Mouse (Mus musculus) testis, postnatal 10 days (tissue): ENCODE results near the gene Leng1.
"Not testable (repeated sequence)": the region's sequence is repeated elsewhere in the genome, so short reads cannot be mapped to it uniquely, and the experiment has no call there.

Experiments used
- DNase-seq: peaks from one replicate; pipeline ENCODE4 v3.0.0; 2021; ENCODE audit warnings: low spot score

Leng1 gene

DNA sequence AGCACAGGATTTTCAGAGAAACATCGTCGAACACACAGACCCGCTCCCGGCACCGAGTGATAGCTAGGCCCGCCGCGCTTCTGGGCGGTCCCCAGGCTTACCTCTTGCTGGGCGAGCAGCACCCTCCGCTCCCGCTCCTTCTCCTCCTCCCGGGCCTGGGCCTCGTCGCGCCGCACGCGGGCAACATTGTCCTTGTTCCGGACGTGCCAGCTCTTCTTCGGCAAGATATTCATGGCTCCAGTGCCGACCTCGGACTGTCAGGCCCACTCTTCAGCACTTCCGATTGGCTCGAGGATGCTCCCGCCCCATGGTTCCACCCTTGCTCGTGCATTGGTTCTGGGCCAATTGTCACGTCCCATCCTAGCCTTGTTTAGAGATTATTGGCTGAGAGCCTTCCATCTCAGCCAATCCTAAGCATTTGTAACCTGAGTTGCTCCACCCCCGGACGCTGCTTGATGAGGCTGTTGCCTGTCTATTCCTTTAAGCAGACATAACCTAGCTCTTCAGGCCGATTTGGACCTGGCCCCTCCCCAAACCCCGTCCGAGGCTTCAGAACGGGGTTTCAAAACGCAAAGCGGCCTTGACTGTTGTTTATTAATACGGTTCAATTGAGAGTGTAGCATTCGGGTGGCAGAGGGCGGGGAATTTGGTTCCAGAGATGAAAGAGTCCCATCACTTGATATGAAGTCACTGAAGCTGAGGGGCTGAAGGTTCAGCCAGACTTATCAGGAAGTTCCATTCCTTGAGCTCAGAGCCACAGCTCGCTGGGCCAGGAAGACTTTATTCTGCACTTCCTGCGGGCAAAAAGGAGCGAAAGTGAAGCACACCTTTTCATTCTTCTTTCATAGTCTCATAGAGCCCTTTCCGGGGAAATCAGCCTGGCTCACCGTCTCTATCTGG lies at the start of gene Leng1:
Gene Leng1 (minus strand): TSS at position 626 of the 900 bp plus-strand sequence.
- peak; percentile 94 for DNase-seq

DNA sequence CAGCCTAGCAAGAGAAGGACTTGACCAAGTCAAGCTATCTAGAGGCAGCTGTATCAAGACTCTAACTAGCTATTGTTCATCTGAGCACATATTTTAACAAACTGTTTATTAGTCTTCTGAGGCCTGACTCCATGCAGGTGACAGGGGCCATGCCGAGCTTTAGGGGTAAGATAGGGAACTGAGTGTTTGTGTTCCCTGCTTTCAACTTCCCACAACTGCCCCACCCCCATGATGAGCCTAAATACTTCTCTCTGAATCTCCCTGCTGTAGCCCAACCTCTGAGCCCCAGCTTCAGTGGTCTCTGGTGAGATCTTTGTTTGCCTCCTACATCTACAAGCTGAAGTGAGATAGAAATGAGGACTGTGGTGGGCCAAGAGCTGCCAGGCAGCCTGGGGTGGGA lies 49.6 kb upstream of the Leng1 start:
- no peak for DNase-seq

DNA sequence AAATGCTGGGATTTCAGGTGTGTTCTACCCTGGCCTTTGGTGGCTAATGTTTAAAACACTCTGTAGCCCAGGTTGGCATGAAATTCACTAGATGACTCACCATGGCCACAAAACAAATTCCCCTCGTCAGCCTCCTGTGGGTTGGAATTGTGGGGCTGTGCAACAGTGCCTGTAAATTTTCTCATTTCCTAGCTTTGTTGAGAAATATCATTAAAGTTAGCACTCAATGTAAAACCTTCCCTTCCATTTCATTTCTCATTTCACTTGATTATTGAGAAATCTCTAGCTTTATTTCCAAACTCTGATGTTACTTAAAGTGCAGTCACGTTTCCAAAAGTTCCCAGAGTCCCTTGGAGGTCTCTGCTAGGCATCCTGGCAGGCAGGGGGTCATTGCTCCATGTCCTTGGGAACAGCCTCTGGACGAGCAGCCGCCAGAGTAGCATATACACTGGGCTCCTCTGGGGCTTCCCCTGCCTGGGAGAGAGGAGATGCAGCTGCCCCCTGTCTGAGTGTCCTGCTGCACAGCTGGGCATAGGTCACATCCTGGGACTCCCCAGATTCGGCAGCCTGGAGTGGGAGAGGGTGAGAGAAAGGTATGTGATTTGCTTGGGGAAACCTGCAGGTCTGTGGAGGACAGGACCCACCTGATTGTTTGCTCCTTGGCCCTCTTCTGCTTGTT lies 46.8 kb upstream of the Leng1 start:
- DNase-seq, result no peak

DNA sequence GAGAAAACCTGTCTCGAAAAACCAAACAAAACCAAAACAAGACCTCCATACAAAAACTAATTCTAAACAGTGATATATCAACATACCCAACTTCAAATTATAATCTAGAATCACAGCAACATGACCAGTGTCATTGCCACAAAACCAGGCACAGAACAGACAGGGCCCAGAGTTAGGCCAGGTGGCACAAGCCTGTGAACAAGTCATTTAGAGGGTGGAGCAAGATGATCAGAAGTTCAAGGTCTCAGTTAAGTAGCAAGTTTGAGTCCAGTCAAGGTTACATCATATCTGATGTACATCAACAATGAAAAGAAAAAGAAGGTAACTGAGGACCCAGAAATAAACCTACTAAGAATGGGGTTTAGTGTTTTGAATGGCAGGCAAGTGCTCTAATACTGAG lies 43.4 kb upstream of the Leng1 start:
- no peak for DNase-seq

DNA sequence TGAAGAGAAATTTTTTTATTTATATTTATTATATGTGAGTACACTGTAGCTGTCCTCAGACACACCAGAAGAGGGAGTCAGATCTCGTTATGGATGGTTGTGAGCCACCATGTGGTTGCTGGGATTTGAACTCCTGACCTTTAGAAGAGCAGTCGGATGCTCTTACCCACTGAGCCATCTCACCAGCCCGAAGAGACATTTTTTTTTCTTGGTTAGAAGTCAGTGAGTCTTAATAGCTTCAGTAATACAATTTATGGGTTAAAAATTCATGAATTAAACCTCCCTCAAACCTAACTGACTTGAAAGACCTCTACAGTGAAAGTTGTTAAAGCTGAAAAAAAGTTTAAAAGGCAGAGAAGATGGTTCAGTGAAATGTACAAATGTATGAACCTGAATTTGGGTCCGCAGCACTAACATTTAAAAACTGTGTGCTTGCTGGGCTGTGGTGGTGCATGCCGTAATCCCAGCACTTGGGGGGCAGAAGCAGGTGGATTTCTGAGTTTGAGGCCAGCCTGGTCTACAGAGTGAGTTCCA lies 42.9 kb upstream of the Leng1 start:
- not testable (repeated sequence) for DNase-seq

DNA sequence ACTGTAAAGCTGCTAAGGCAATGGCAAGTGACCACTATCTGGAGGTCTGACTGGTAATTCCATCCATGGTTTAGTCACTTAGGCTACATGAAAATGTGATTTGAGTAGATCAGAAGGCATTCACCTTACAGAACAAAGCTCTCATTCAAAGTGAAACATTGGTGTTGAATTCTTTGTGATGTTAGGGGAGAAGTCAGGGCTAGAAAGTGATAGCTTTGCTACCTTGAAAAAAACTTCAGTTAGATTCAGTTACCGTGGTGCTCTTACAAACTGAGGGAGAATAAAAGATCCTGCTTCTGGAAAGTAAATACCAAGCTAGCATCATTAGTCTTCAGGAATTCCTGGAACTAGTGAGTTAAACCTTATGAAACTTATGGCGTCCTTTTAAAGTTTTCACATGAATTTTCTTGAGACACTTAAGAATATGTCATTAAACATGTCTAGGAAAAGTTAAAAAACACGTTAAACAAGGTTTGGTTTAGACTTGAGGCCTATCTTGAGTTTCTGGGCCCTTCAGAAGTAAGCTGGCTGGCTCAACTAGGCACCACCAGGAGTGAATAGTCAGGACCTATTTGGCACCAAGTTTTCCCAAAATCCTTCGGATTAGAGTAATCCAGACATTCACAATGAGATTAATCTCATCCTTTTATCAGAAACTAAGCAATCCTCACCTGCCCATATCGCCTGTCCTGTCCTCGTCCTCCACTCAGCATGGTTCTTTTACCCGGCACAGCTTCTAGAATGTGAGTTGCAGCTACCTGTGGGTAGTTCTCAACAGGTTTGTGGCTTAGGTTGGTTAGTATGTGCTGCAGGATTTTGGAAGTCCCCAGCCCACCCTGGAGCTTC lies 42.2 kb upstream of the Leng1 start:
- no peak for DNase-seq

DNA sequence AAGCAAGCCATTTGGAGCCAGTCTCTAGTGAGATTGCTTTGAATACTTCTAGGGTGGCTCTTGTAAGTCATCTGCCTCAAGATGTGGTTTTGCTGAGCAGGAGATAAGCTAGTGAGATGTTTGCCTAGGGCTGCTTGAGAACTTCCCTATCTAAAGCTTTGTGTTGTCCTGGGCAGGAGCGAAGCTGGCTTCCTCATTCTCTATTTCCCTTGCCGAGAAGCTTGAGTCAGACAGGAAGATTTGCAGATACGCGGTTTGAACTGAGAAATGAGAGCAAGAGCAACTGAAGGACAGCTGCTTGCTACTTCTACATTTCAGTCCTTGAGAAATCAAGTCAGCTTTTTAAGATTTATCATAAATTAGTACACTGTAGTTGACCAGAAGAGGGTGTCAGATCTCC lies 41.4 kb upstream of the Leng1 start:
- no peak for DNase-seq

DNA sequence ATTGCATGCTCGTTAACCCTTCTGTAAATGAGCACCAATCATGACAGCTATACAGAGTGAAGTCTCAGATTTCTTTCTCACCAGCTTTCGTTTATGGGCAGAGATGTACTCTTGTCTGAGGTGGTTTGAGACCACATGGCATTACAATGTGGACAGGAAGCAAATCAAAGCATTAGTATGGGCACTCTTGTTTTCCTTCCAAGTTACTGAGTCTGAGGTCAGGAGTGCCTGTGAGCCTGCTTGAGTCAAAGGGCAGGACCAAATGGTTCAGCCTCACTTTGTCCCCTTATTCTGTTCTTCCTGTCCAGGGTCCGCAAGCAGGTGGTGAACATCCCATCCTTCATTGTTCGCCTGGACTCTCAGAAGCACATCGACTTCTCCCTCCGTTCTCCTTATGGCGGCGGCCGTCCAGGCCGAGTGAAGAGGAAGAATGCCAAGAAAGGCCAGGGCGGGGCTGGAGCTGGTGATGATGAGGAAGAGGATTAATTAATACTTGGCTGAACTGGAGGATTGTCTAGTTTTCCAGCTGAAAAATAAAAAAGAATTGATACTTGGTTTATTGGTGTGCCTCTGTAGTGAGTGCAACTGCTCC lies 40.8 kb upstream of the Leng1 start:
- no peak for DNase-seq

DNA sequence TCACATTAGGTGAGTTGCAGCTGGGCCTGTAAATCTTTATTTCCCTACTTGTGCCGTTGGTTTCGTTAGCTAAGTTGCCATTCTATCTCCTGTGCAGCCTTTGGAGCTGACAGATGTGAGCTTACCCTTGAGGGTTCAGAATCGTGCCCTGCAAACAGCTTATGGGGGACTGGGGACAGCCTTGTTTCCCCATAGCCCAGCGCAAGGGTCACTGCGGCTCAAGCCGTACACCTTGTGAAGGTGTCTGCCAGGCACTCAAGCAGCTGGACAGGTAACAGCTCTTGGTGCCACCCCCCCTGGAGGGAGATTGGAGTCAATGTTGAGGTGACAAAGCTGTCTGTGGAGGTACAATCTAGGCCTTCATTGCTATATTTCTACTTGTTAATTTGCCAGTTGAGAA lies 40.3 kb upstream of the Leng1 start:
- no peak for DNase-seq

DNA sequence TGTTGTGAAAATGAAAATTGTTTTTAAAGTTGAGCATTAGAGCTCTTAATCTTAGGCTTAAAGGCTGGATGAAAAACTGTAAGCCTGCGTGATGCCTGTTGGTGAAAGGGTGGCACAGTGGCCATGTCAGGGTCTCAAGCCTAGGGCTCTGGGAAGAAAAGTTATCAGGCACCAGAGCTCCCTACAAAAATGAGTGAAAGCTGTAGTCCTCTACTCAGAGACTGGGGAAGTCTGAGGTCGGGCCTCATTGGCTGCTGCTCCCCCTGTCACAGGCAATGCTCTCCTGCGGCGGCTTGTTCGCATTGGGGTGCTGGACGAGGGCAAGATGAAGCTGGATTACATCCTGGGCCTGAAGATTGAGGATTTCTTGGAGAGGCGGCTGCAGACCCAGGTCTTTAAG lies 39.8 kb upstream of the Leng1 start:
- DNase-seq, result not testable (repeated sequence)

DNA sequence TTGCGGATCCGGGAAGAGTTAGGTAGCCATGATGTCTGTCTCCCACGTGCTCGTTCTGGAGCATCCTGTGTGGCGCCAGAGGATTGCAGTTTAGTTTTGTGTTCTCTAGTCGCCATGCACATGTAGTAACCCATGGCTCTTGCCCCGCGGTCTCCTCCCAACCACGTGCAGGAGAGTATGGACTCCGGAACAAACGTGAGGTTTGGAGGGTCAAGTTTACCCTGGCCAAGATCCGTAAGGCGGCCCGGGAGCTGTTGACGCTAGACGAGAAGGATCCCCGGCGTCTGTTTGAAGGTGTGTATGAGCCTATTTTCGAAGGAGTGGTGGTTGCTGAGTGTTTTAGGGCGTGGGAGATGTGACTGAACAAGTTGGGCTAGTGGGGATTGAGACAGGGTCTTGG lies 38.8 kb upstream of the Leng1 start:
- no peak for DNase-seq

DNA sequence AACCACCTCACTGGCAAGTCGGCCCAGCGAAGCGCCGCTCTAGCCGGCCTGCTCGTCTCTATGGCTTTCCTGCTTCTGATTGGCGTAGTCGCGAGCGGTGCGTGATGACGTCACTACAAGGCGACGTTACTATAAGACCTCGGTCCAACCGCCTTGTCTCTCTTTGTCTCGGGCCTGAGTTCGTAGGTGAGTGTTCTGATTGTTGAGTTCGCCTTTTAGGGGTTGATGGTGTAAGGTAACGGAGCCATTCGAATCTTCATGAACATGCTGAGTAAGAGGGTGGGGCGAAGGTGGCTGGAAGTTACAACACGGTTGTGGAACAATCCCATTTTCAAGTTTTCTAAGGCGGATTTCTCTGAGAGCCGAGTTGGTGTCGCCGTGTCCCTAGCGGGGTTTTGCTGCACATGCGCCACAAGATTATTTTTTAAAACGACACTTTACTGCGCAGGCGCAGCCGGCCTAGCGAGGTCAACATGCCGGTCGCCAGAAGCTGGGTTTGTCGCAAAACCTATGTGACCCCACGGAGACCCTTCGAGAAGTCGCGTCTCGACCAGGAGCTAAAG lies 38.3 kb upstream of the Leng1 start, which contains the start of gene Rps9:
Gene Rps9 (plus strand): TSS at position 115 of the 563 bp plus-strand sequence.
- DNase-seq, result peak; percentile 96

DNA sequence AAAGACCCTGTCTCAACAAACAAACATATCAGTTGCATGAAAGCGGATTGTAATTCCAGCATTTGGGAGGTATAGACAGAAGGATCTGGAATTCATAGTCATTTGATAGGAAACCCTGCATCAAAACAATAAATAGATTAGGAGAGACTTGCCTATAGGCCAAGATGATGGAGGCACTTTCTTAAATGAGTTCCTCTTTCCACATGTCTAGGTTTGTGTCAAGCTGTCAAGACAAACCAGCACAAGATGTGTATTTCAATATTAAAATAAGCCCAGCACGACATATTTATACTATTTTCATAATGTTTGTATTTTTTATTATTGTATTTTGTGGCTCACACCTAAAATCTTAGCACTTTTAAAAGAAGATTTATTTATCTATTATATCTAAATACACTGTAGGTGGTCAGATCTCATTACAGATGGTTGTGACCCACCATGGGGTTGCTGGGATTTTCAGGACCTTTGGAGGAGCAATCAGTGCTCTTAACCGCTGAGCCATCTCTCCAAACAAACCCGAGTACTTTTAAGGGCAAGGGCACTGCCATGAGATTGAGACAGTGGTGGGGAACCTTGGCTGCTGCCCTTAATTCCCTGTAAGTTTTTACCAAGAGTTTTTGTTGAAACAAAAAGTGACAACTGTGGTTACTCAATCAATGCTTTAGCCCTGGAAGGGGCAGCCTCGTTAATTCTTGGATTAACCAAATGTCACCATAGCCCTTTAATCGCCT lies 37.7 kb upstream of the Leng1 start:
- no peak for DNase-seq

DNA sequence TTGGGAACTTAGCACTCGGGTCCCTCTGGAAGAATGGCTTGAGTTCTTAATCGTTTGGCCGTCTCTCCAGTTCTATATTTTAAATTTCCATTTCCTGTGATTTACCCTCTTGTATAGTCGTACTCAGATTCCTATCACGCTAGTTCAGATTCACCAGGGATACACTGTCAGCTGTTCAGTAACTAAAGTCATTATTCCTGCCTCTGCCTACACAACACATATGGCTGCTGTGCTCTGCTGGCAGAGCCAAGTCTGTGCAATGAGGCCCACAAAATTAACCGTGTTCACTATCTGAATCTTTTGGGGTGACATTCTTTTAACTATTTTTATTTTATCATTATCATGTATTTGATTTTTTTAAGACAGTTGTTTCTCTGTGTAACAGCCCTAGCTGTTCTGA lies 32.8 kb upstream of the Leng1 start:
- no peak for DNase-seq

DNA sequence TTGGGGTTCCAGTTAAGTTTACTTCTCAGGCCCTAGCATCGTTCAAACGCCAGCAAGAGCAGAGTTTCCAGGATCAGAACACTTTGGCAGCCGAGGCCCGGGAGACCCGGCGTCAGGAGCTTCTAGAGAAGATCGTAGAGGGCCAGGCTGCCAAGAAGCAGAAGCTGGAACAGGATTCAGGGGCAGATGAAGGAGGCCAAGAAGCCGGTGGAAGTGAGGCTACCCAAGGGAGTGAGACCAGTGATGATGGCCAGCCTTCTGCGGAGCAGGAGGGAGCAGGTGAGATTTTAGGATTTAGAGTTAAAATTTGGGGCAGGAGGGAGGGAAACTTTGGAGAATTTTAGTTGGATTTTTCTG lies 29.3 kb upstream of the Leng1 start:
- DNase-seq, result not testable (repeated sequence)

DNA sequence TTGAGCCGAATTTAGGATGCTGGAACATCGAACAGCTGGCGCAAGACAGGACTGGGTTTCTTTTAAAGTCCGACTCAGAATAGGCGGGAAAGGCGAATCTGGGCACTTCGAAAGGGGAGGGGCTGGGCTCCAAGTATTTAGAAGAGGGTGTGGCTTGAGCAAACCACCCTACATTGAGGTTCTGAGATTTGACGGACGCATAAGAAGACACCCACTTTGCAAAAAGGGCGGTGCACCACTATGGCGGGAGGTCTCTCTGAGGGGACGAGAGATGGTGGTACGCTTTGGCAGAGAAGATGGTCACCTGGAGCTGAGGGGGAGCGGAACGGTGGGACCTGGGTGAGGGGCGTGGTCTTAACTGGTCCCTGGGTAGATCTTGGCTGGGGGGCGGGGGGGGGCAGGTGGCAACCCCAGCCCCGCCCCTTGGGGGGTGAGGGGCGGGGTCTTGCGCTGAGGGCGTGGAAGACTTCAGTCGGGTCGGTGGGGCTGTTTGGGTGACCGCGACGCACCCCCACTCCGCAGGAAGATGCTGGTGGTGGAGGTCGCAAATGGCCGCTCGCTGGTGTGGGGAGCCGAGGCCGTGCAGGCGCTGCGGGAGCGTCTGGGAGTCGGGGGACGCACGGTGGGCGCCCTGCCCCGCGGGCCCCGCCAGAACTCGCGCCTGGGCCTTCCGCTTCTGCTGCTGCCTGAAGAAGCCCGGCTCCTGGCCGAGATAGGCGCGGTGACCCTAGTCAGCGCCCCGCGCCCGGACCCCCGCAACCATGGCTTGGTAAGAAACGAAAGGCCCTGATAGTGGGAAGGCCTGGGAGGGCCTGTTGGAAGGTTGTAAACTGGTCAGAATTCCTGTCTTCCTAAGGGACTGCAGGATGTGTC lies 28.7 kb upstream of the Leng1 start:
- peak; percentile 83 for DNase-seq

DNA sequence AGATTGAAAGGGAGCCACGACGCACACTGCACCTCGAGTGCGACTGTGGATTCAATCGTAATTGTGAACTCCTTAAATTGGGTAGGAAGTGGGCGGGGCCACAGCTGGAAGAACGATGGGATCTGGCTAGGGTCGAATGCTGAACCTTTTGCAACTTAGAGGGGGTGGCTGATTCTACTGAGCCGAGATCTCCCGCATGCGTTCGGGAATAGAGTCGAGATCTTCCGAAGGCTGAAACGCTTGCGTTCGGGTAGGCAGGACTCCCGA lies 28.1 kb upstream of the Leng1 start:
- peak; percentile 86 for DNase-seq

DNA sequence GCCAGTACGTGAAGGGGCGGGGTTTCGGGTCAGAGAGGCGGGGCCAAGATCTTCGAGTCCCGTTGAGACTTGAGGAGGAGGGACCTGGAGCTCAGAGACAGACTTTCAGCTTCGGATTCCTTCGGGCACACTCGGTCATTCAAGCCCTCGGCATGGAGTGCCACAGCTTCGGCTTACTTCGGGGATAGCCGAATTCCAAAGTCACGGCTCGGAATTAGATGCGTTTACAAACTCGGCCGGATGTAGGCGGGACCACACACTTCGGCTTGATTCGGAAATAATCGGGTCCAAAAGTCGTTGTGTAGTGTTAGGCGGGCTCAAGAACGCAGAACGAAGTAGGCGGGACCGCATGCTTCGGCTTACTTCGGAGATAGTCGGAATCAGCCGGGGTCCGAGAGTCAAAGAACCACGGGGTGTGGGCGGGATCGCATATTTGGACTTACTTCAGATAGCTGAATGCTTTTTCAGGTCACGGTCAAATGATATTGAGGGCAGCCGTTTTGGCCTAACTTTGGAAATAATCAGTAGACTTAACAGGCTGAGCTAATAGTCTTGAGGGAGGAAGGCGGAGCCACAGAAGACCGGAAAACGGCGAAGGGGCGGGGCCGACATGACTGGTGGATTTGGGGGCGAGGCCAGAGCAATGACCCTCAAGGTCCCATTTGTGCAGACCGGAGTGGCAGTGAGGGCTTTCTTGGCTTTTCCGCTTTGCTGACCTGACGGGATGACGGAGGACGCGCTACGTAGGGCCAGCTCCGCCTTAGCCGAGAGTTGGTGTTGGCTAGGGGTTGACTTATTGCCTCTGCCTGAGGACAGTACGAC lies 27.6 kb upstream of the Leng1 start, which contains the start of gene Mboat7:
Gene Mboat7 (minus strand): TSS at position 537 of the 822 bp plus-strand sequence.
- peak; percentile 99 for DNase-seq

DNA sequence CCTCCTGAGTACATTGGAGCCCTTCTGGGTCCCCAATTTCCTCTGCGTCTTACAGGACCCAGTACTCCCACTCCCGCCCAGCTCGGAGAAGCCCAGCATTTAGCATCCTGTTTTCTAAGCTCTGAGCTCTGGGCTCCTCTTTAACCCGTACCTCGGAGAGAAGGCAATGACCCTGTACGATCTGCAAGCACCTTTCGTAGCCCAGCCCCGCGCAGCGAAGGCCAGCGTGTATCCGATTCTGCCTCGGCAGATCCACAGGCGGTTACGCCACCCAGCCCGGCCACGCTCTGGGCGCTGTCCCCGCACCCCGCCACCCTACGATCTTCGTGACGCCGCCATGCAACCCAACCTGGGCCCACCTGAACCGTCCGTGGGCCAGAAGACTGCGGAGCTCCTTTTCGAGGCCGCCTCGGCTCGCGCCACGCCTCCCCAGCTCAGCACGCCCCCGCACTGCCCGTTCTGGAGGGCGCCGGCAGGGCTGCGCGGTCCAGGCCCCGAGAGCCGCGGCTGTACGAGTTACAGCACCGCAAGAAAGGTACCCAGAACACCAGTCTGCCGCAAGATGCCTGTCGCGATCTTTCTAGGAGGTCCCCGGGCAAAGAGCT lies 26.8 kb upstream of the Leng1 start, which contains the start of gene Tsen34:
Gene Tsen34 (plus strand): TSS at position 482 of the 605 bp plus-strand sequence.
- DNase-seq, result no peak
